Mouse (Mus musculus) kidney, adult 2 months (tissue): ENCODE data around the gene Cysrt1. TPM values are rescaled to one million over a fixed set of nuclear protein-coding genes. Genes with fewer than 3 reads are reported as not detected.

Experiments
- DNase-seq: peaks from one replicate; pipeline ENCODE4 v3.0.0; 2021
- H3K27ac ChIP-seq: fragments of 200-500 bp; 2 replicates; pipeline ENCODE4 v1.5.1; 2012; ENCODE audit warnings: low read depth, low read length, control low read depth, inconsistent platforms; ENCODE audit not compliant: insufficient read depth
- H3K27me3 ChIP-seq: fragments of 200-500 bp; replicated peaks from 2 replicates; pipeline ENCODE4 v1.6.1; 2012; ENCODE audit warnings: mild to moderate bottlenecking, moderate library complexity, low read length, inconsistent platforms; ENCODE audit not compliant: control insufficient read depth, insufficient read depth
- H3K36me3 ChIP-seq: fragments of 200-500 bp; 2 replicates; pipeline ENCODE4 v1.6.1; 2012; ENCODE audit warnings: mild to moderate bottlenecking, moderate library complexity, low read length, inconsistent platforms; ENCODE audit not compliant: control insufficient read depth, insufficient read depth
- H3K4me1 ChIP-seq: fragments of 200-500 bp; 2 replicates; pipeline ENCODE4 v1.6.1; 2011; ENCODE audit warnings: low read length; ENCODE audit not compliant: control insufficient read depth, insufficient read depth
- H3K4me3 ChIP-seq: fragments of 200-500 bp; 2 replicates; pipeline ENCODE4 v1.5.1; 2011; ENCODE audit warnings: mild to moderate bottlenecking, low read depth, low read length, control low read depth; ENCODE audit not compliant: insufficient read depth
- CTCF ChIP-seq: fragments of 200-500 bp; conservative IDR thresholded peaks from 2 replicates; pipeline ENCODE4 v1.5.1; 2011; ENCODE audit warnings: low read depth, mild to moderate bottlenecking, control low read depth, low read length, moderate library complexity, mixed read lengths; ENCODE audit not compliant: insufficient read depth, insufficient read length
- POLR2A ChIP-seq: fragments of 200-500 bp; IDR thresholded peaks from one replicate; pipeline ENCODE4 v1.6.1; 2011; ENCODE audit warnings: low read depth, low read length, control low read depth
- whole genome bisulfite sequencing: fragments of 180-500 bp; shearing (Covaris S2); methylation state at CpG from one replicate; pipeline ENCODE4 v1.1.7; 2018; 5-methylcytosine and 5-hydroxymethylcytosine counted together
- polyA plus RNA-seq: library from polyadenylated mRNA; depleted of rRNA; stranded (reverse); fragments of >200 nt; gene quantifications from 2 replicates; pipeline ENCODE4 v1.2.3, GENCODE M21; 2012

Gene Cysrt1
- polyA plus RNA-seq, 1 experiment = 0.66 TPM

GRCm38 (mm10) chr2:25234551-25235220 lies 7.6 kb downstream of the Cysrt1 start:
- DNase-seq = peak; percentile 86
- peak overlapping the region; percentile 54 for H3K27ac ChIP-seq

GRCm38 (mm10) chr2:25234050-25234449 lies 8.2 kb downstream of the Cysrt1 start, which contains the start of gene Slc34a3:
Gene Slc34a3, minus strand, starts transcription at chr2:25234364.
- H3K4me1 ChIP-seq = peaks cover 12% of the 10 kb centered on the region
- H3K4me3 ChIP-seq = peak within 1 kb of the TSS; percentile 34
- peak within 1 kb of the TSS; percentile 65 for H3K27ac ChIP-seq
- peak; percentile 63 for DNase-seq
- no peak for TF ChIP-seq POLR2A
- TF ChIP-seq CTCF = no peak
- H3K36me3 ChIP-seq = no peaks in the 10 kb centered on the region
- 44% methylated on average over 3 of the region's 3 CpGs for WGBS
- no peaks in the 10 kb centered on the region for H3K27me3 ChIP-seq

More at GRCm38 (mm10) chr2:25234551-25235220, 7.6 kb downstream of the Cysrt1 start:
- WGBS = 52% methylated on average over 5 of the region's 5 CpGs
- Histone ChIP-seq H3K27me3 (no peaks in the 10 kb centered on the region), H3K4me3 (no peak overlapping the region), H3K4me1 (peaks cover 12% of the 10 kb centered on the region), H3K36me3 (no peaks in the 10 kb centered on the region)
- TF ChIP-seq POLR2A (no peak), CTCF (no peak)

GRCm38 (mm10) chr2:25233421-25233820 lies 8.8 kb downstream of the Cysrt1 start:
- Histone ChIP-seq H3K4me3 (peak overlapping the region; percentile 29), H3K36me3 (no peaks in the 10 kb centered on the region), H3K27ac (peak overlapping the region; percentile 65), H3K27me3 (no peaks in the 10 kb centered on the region), H3K4me1 (peaks cover 12% of the 10 kb centered on the region)
- 62% methylated on average over 4 of the region's 4 CpGs for WGBS
- TF ChIP-seq CTCF (no peak), POLR2A (no peak)
- DNase-seq = no peak

GRCm38 (mm10) chr2:25231038-25231437 lies 11.2 kb downstream of the Cysrt1 start:
- H3K4me1 ChIP-seq = peaks cover 7% of the 10 kb centered on the region
- no peak overlapping the region for H3K27ac ChIP-seq
- no peaks in the 10 kb centered on the region for H3K36me3 ChIP-seq
- H3K4me3 ChIP-seq = no peak overlapping the region
- DNase-seq = no peak
- H3K27me3 ChIP-seq = no peaks in the 10 kb centered on the region
- WGBS = 70% methylated on average over 12 of the region's 12 CpGs
- no peak for TF ChIP-seq POLR2A
- TF ChIP-seq CTCF = no peak

- Histone ChIP-seq H3K4me3 (no peak overlapping the region), H3K27me3 (no peaks in the 10 kb centered on the region), H3K27ac (no peak overlapping the region), H3K4me1 (peaks cover 2% of the 10 kb centered on the region; the same call in 1 of the 2 replicates), H3K36me3 (no peaks in the 10 kb centered on the region)
- WGBS = 78% methylated on average over 7 of the region's 7 CpGs
- DNase-seq = no peak
- TF ChIP-seq CTCF (no peak), POLR2A (no peak)
Measured at GRCm38 (mm10) chr2:25230581-25230980, 11.7 kb downstream of the Cysrt1 start.

DNA sequence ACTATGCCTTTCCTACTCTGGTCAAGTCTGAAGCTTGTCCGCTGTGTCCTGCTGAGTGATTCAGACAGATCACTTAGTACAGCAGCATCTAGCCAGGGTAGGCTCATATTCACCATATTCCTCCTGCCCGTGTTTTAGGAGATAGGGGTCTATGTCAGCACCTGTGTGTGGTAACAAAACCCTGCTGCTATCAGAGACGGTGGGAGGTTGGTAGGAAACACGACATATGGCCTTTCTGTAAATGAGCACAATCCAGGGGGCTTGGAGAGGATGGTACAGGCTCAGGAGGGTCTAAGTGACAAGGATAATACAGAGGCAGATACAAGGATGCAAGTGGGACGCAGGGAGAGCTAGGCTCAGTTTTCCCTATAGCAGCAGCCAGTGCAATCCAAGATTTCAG lies 12.7 kb downstream of the Cysrt1 start:
- Histone ChIP-seq H3K27me3 (no peaks in the 10 kb centered on the region), H3K36me3 (no peaks in the 10 kb centered on the region), H3K4me1 (no peaks in the 10 kb centered on the region; the same call in 1 of the 2 replicates), H3K4me3 (no peak overlapping the region), H3K27ac (no peak overlapping the region)
- 92% methylated on average over 5 of the region's 5 CpGs for WGBS
- no peak for TF ChIP-seq POLR2A
- DNase-seq = no peak

GRCm38 (mm10) chr2:25228995-25229530 lies 13.2 kb downstream of the Cysrt1 start:
- 74% methylated on average over 6 of the region's 6 CpGs for whole genome bisulfite sequencing
- no peaks in the 10 kb centered on the region for H3K27me3 ChIP-seq
- H3K36me3 ChIP-seq = no peaks in the 10 kb centered on the region
- no peaks in the 10 kb centered on the region; the same call in 1 of the 2 replicates for H3K4me1 ChIP-seq
- DNase-seq = no peak
- H3K27ac ChIP-seq = no peak overlapping the region
- no peak for TF ChIP-seq CTCF
- no peak for TF ChIP-seq POLR2A
- H3K4me3 ChIP-seq = no peak overlapping the region

- peak overlapping the region; percentile 32 for H3K27ac ChIP-seq
- no peaks in the 10 kb centered on the region for H3K36me3 ChIP-seq
- H3K4me3 ChIP-seq = peak overlapping the region; percentile 4
- peak; percentile 96 for DNase-seq
- TF ChIP-seq POLR2A (peak; percentile 10), CTCF (peak; percentile 93)
- no peaks in the 10 kb centered on the region; the same call in 1 of the 2 replicates for H3K4me1 ChIP-seq
- WGBS = under 1% methylated on average over 7 of the region's 7 CpGs
- H3K27me3 ChIP-seq = no peaks in the 10 kb centered on the region
Measured at GRCm38 (mm10) chr2:25228431-25228889, 13.8 kb downstream of the Cysrt1 start.
